Mouse (Mus musculus): ENCODE results near the gene Tmem151b.

DNA sequence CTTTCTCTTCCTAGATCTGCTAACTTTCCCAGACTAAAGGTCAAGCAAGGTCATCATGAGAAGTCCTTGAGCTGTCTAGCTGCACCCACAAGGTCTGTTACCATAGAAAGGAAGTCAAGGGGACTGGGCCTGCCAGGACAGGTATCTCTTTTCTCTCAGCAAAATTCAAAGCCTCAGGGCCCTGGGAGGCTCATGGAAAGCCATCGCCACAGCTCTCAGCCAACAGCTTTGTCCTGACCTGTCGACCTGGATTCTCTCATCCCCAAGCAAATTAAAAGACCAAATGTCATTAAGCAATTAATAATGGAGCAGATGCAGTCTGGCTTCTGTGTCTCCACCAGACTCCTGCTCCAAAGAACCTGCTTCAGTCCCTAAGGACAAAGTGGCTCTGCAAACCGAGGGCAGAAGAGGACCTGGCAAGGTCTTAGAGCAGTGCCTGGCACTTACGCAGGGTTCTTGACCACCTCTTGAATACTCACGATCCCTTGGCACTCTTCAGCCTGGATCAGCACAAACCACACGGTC is 43.5 kb downstream of the Tmem151b start:
- TF ChIP-seq CTCF (IDR thresholded peaks at IDR 0.05; ENCODE audit: control insufficient read depth, insufficient read depth, insufficient replicate concordance, low read depth, low read length) (no peak), POLR2A (IDR thresholded peaks at IDR 0.05; ENCODE audit: control insufficient read depth, low read depth, low read length) (no peak)
